Mouse (Mus musculus) heart, postnatal 10 days (tissue): ENCODE results near the gene Rhox2f. TPM values are rescaled to one million over a fixed set of nuclear protein-coding genes. Genes with fewer than 3 reads are reported as not detected.
"Not testable (repeated sequence)": the region's sequence is repeated elsewhere in the genome, so short reads cannot be mapped to it uniquely, and the experiment has no call there.

Experiments used
- DNase-seq, 2 experiments: peaks; one replicate each; pipeline ENCODE4 v3.0.0; 2021
- intact Hi-C: fragments of 180-260 bp; cut with DNase I; formaldehyde crosslinking; loops from one replicate; pipeline ENCODE4 v1.15.1; 2025
- total RNA-seq, 2 experiments: library from RNA; stranded (reverse); gene quantifications; 2 replicates each; pipeline ENCODE4 v1.2.3; 2021

The Rhox2f gene
- total RNA-seq = not detected

DNA sequence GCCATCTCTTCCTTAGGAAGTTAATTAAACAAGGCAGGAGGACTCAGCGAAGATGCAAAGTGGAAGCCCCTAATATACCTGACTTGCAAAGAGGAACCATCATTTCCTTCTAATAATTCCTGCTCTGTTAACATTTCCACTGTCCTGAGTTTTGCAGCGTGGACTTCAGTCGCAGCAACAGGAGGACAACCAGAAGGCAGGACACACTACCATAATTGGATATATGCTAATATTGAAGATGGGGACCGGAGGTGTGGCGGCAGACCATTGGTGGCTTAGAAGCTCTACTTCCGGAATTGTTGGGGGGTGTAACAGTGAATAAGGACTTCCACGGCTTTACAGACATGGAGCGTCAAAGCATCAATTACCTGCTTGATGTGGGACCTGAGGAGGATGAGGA lies at the start of gene Rhox2f:
Gene Rhox2f, plus strand, starts transcription at position 301 of the 400 bp plus-strand sequence.
- intact Hi-C loops, DNase-seq: not testable (repeated sequence)

DNA sequence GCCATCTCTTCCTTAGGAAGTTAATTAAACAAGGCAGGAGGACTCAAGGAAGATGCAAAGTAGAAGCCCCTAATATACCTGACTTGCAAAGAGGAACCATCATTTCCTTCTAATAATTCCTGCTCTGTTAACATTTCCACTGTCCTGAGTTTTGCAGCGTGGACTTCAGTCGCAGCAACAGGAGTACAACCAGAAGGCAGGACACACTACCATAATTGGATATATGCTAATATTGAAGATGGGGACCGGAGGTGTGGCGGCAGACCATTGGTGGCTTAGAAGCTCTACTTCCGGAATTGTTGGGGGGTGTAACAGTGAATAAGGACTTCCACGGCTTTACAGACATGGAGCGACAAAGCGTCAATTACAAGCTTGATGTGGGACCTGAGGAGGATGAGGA lies 41.1 kb upstream of the Rhox2f start, which contains the start of gene Rhox2e:
Gene Rhox2e, plus strand, starts transcription at position 301 of the 400 bp plus-strand sequence.
- intact Hi-C loops, DNase-seq: not testable (repeated sequence)

- intact Hi-C loops, DNase-seq: not testable (repeated sequence)
These were observed 29.5 kb upstream of the Rhox2f start, which contains the start of gene Rhox3e for GRCm38 (mm10) chrX:37541719-37542118. Gene Rhox3e, plus strand, starts transcription at chrX:37542019.

GRCm38 (mm10) chrX:37557112-37557511 lies 14.1 kb upstream of the Rhox2f start, which contains the start of gene Rhox4e:
Gene Rhox4e, plus strand, starts transcription at chrX:37557412.
- DNase-seq, intact Hi-C loops: not testable (repeated sequence)

DNA sequence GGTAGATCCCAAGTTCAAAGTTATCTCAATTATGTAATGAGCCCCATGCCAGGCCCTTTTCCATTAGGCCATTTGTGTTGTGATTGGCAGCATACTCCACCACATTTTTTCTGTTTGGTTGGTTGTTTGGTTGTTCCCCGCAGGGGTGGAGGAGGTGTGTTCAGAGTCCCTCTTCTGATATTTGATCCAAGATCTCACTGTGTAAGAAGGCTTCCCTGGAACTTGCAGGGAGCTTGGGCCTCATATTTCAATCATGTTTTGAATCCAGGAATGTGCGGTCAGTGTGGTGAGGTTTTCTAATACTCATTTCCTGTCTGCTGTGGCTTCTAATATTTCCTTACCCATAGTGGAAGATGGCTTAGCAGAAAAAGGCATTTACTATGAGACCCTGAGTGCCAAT lies 1.4 kb downstream of the Rhox2f start:
- DNase-seq, intact Hi-C loops: not testable (repeated sequence)

- DNase-seq, intact Hi-C loops: not testable (repeated sequence)
These were observed 9.5 kb downstream of the Rhox2f start, which contains the start of gene Rhox3f for GRCm38 (mm10) chrX:37580692-37581091. Gene Rhox3f, plus strand, starts transcription at chrX:37580992.

GRCm38 (mm10) chrX:37607604-37608003 lies 36.4 kb downstream of the Rhox2f start, which contains the start of gene Rhox4f:
Gene Rhox4f, minus strand, starts transcription at chrX:37607704.
- DNase-seq, intact Hi-C loops: not testable (repeated sequence)

Other genes starting within 250 kb of the Rhox2f start
- gene Rhox3a2, start 191.4 kb upstream of the Rhox2f start, total RNA-seq = not detected
- not detected for gene Rhox4a2, start 180.6 kb upstream of the Rhox2f start, total RNA-seq
- gene Rhox2b, start 159.3 kb upstream of the Rhox2f start, total RNA-seq = not detected
- not detected for gene Rhox4b, start 138.9 kb upstream of the Rhox2f start, total RNA-seq
- gene Rhox2c, start 117.7 kb upstream of the Rhox2f start, total RNA-seq = not detected
- not detected for gene Rhox3c, start 112.8 kb upstream of the Rhox2f start, total RNA-seq
- not detected for gene Rhox4c, start 91.1 kb upstream of the Rhox2f start, total RNA-seq
- not detected for gene Rhox2d, start 78.0 kb upstream of the Rhox2f start, total RNA-seq
- gene Rhox4d, start 57.0 kb upstream of the Rhox2f start, total RNA-seq = not detected
- not detected for gene Rhox2e, start 41.0 kb upstream of the Rhox2f start, total RNA-seq
- gene Rhox3e, start 29.4 kb upstream of the Rhox2f start, total RNA-seq = not detected
- gene Rhox4e, start 14.0 kb upstream of the Rhox2f start, total RNA-seq = not detected
- not detected for gene Rhox3f, start 9.6 kb downstream of the Rhox2f start, total RNA-seq
- gene Rhox4f, start 36.3 kb downstream of the Rhox2f start, total RNA-seq = not detected
- gene Rhox3g, start 57.2 kb downstream of the Rhox2f start, total RNA-seq = not detected
- not detected for gene Rhox2g, start 72.1 kb downstream of the Rhox2f start, total RNA-seq
- not detected for gene Rhox4g, start 79.9 kb downstream of the Rhox2f start, total RNA-seq
- not detected for gene Rhox3h, start 97.4 kb downstream of the Rhox2f start, total RNA-seq
- gene Rhox2h, start 101.9 kb downstream of the Rhox2f start, total RNA-seq = not detected
- 1 to 10 TPM; 3.9 to 4.5 TPM for gene Rhox5, start 233.4 kb downstream of the Rhox2f start, total RNA-seq